Mouse (Mus musculus) liver, adult 2 months (tissue): ENCODE data around the gene Gnl2.

Experiments used
- CTCF ChIP-seq: fragments of 200-500 bp; IDR thresholded peaks from 2 replicates; pipeline ENCODE4 v1.5.1; 2011; ENCODE audit warnings: low read depth, low read length, control low read depth
- POLR2A ChIP-seq: fragments of 200-500 bp; IDR thresholded peaks from 2 replicates; pipeline ENCODE4 v1.6.1; 2011; ENCODE audit warnings: low read length, control low read depth; ENCODE audit not compliant: insufficient read depth; ENCODE audit errors: extremely low read depth

GRCm38 (mm10) chr4:125056476-125056875 lies 40.1 kb downstream of the Gnl2 start:
- TF ChIP-seq CTCF (no peak), POLR2A (no peak)
